Mouse (Mus musculus) limb, embryonic 14.5 days (tissue): ENCODE measurements around the gene Gprin1. TPM values are rescaled to one million over a fixed set of nuclear protein-coding genes. Genes with fewer than 3 reads are reported as not detected.

Experiments used
- ATAC-seq: fragments of 200-750 bp; cut with Nextera tagmentation; 2 replicates; pipeline ENCODE4 v1.8.0; 2017; ENCODE audit warnings: low read depth, moderate number of reproducible peaks, moderate TSS enrichment; ENCODE audit not compliant: low FRiP score
- DNase-seq: peaks from one replicate; pipeline ENCODE4 v3.0.0-alpha.2; 2015; ENCODE audit warnings: low spot score
- H3K27ac ChIP-seq: fragments of 300-500 bp; sonication (generic); replicated peaks from 2 replicates; pipeline ENCODE4 v1.5.1; 2014; ENCODE audit warnings: low read depth, mild to moderate bottlenecking, low read length, moderate library complexity, mixed read lengths
- H3K27me3 ChIP-seq: fragments of 300-500 bp; sonication (generic); 2 replicates; pipeline ENCODE4 v1.6.1; 2014; ENCODE audit warnings: low read length, mixed read lengths; ENCODE audit not compliant: control insufficient read depth, insufficient read depth
- H3K36me3 ChIP-seq: fragments of 300-500 bp; sonication (generic); 2 replicates; pipeline ENCODE4 v1.6.1; 2014; ENCODE audit warnings: mild to moderate bottlenecking, low read length, moderate library complexity, mixed read lengths; ENCODE audit not compliant: control insufficient read depth, insufficient read depth
- H3K4me1 ChIP-seq: fragments of 300-500 bp; sonication (generic); 2 replicates; pipeline ENCODE4 v1.6.1; 2014; ENCODE audit warnings: antibody characterized with exemption, low read length, mixed read lengths; ENCODE audit not compliant: control insufficient read depth, insufficient read depth
- H3K4me2 ChIP-seq: fragments of 300-500 bp; sonication (generic); replicated peaks from 2 replicates; pipeline ENCODE4 v1.6.1; 2014; ENCODE audit warnings: low read depth, mild to moderate bottlenecking, low read length, moderate library complexity; ENCODE audit not compliant: severe bottlenecking
- H3K4me3 ChIP-seq: fragments of 300-500 bp; sonication (generic); replicated peaks from 2 replicates; pipeline ENCODE4 v1.5.1; 2014; ENCODE audit warnings: low read length
- H3K9ac ChIP-seq: fragments of 300-500 bp; sonication (generic); 2 replicates; pipeline ENCODE4 v1.6.1; 2014; ENCODE audit warnings: mild to moderate bottlenecking, low read depth, low read length, moderate library complexity; ENCODE audit not compliant: severe bottlenecking
- H3K9me3 ChIP-seq: fragments of 300-500 bp; sonication (generic); 2 replicates; pipeline ENCODE4 v1.6.1; 2016; ENCODE audit warnings: low read length; ENCODE audit not compliant: control insufficient read depth
- POLR2A ChIP-seq: fragments of 200-500 bp; IDR thresholded peaks from 2 replicates; pipeline ENCODE4 v1.8.0; 2012; ENCODE audit warnings: inconsistent platforms, mild to moderate bottlenecking, moderate library complexity, borderline replicate concordance; ENCODE audit not compliant: insufficient read depth, insufficient read length; ENCODE audit errors: extremely low read depth
- WGBS: fragments of 180-500 bp; shearing (Covaris S2); extraction: QIAGEN DNeasy Blood & Tissue Kit; methylation state at CpG from one replicate; pipeline ENCODE4 v1.1.7; 2014; 5-methylcytosine and 5-hydroxymethylcytosine counted together
- polyA plus RNA-seq, 2 experiments: library from polyadenylated mRNA; depleted of rRNA in 1 of 2; stranded (reverse) in 1 of 2; unstranded in 1 of 2; fragments of >200 nt; fragmentation: Nextera tagmentation in 1 of 2; extraction: Ambion mirVana in 1 of 2; gene quantifications; 2 replicates each; pipeline versions ENCODE4 v1.2.1 to v1.2.3; 2012 to 2014

Gprin1 gene
- polyA plus RNA-seq, 2 experiments = 0.67 to 0.87 TPM

DNA sequence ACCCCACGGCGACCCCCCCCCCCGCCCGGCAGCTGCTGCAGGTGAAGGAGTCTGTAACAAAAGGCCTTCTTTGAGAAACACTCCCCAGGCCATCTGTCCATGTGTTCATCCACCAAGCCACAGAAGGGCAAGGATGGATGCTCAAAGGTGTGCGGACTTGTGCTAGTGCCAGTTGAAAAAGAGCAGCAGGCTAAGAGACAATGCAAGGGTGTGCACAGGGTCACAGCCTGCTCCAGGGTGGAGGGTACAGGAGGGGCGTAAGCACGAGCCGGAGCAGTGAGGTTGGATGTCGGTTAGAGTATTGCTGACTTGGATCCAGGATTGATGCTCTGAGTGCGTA is 983 bp downstream of the Gprin1 start:
- Histone ChIP-seq H3K4me2 (peak overlapping the region; percentile 86; the same call in 1 of the 2 replicates), H3K27ac (no peak overlapping the region), H3K4me3 (0 out of 2 replicates have a peak overlapping the region, but pooled peaks have one; percentile 45), H3K4me1 (peaks cover 4% of the 10 kb centered on the region; the same call in 1 of the 2 replicates), H3K9ac (no peak overlapping the region), H3K27me3 (peaks cover 26% of the 10 kb centered on the region), H3K9me3 (no peaks in the 10 kb centered on the region), H3K36me3 (no peaks in the 10 kb centered on the region)
- DNase-seq (no peak), ATAC-seq (no peak)
- no peak for TF ChIP-seq POLR2A
- 60% methylated on average over 10 of the region's 10 CpGs for WGBS

DNA sequence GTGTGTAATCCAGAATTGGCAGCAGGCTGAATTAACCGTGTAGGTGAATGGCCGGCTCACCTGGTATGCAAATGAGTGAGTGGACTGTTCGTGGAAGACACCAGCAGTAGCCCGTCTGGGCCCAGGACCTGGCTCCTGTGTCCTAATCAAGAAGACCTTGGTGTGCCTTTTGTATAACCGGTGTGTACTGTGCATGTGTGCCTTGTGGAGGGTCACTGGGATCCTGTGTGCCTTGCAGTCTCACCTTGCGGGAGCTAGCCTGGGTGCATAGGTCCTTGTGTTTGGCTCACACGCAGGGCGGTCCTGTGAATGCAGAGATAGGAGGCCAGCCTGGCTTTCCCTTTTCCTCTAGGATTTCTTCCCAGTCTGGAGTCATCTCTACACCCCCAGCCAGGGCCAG is 1.5 kb downstream of the Gprin1 start:
- H3K4me3 ChIP-seq = no peak overlapping the region
- no peaks in the 10 kb centered on the region for H3K9me3 ChIP-seq
- ATAC-seq (no peak), DNase-seq (no peak)
- no peaks in the 10 kb centered on the region for H3K36me3 ChIP-seq
- WGBS = 81% methylated on average over 8 of the region's 8 CpGs
- peaks cover 26% of the 10 kb centered on the region for H3K27me3 ChIP-seq
- TF ChIP-seq POLR2A = no peak
- peaks cover 4% of the 10 kb centered on the region; the same call in 1 of the 2 replicates for H3K4me1 ChIP-seq
- no peak overlapping the region for H3K9ac ChIP-seq
- H3K27ac ChIP-seq = no peak overlapping the region
- H3K4me2 ChIP-seq = no peak overlapping the region

DNA sequence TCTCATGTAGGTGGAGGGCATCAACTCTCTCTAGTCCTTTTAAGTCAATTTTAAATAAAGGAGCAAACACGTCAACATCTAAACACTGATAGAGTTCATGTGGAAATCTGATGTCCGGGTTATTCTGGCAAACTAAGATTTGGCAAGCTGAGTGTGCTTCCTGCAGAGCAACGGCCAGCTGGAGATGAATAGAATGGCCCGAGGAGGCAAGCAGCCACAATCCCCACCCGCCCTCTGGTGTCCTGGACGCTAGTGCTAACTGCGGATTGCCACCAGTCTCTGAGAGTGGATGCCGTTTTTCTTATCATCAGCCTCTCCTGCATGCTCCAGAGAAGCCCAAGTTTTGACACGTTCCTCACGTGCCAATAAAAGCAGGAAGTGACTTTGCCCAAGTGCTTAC is 2.8 kb downstream of the Gprin1 start:
- peaks cover 4% of the 10 kb centered on the region; the same call in 1 of the 2 replicates for H3K4me1 ChIP-seq
- H3K27me3 ChIP-seq = peaks cover 26% of the 10 kb centered on the region
- no peak overlapping the region for H3K9ac ChIP-seq
- no peak overlapping the region for H3K27ac ChIP-seq
- no peak for DNase-seq
- no peak for ATAC-seq
- H3K9me3 ChIP-seq = no peaks in the 10 kb centered on the region
- TF ChIP-seq POLR2A = no peak
- WGBS = 57% methylated on average over 10 of the region's 10 CpGs
- no peak overlapping the region for H3K4me3 ChIP-seq
- H3K4me2 ChIP-seq = no peak overlapping the region
- no peaks in the 10 kb centered on the region for H3K36me3 ChIP-seq

DNA sequence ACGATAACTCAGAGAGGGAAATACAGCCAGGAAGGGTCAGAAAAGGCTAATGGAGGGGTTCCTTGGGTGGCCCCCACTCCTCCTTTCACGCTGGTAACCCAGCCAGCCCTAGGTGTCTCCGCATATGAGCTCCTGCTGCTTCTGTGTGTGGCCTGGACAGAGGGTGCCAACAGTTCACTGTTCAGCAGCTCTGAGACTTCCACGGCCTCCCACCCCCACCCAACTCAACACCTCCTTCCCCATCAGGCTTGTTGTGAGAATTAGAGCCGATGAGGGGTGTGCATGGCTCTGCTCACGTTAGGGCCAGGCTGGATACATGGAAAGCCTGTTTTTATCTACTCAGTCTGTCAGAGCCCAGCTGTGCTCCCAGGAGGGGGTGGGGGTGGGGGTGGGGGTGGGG is 3.6 kb downstream of the Gprin1 start:
- Histone ChIP-seq H3K27me3 (peaks cover 26% of the 10 kb centered on the region), H3K4me2 (no peak overlapping the region), H3K27ac (no peak overlapping the region), H3K4me3 (no peak overlapping the region), H3K36me3 (no peaks in the 10 kb centered on the region), H3K4me1 (peaks cover 4% of the 10 kb centered on the region; the same call in 1 of the 2 replicates), H3K9ac (no peak overlapping the region), H3K9me3 (no peaks in the 10 kb centered on the region)
- no peak for TF ChIP-seq POLR2A
- 45% methylated on average over 6 of the region's 6 CpGs for WGBS
- DNase-seq (no peak), ATAC-seq (no peak)

DNA sequence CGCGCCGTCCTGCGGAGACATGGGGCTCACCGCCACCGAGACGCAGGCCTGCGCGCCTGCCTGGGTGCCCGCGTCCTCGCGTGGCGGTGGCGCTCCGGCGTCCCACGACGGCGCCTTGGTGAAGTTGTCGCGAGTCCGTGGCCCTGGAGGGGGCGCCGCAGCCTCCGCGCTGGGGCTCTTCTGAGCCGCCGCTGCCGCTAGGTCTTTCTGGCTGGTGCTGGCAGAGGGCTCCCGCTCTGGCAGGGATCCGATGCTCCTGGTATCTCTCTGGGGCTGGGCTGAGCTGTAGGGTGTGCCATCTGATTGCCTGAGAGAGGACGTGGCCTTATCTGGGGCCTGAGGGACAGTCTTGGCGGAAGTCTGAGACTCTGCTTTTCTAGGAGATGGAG is 11.5 kb downstream of the Gprin1 start:
- no peaks in the 10 kb centered on the region for H3K9me3 ChIP-seq
- peaks cover 47% of the 10 kb centered on the region for H3K27me3 ChIP-seq
- peak overlapping the region; percentile 57 for H3K4me2 ChIP-seq
- H3K4me3 ChIP-seq = peak overlapping the region; percentile 44
- H3K36me3 ChIP-seq = no peaks in the 10 kb centered on the region
- H3K4me1 ChIP-seq = peaks cover 2% of the 10 kb centered on the region; the same call in 1 of the 2 replicates
- no peak for ATAC-seq
- DNase-seq = no peak
- H3K9ac ChIP-seq = no peak overlapping the region; the same call in 1 of the 2 replicates
- WGBS = 14% methylated on average over 14 of the region's 34 CpGs
- H3K27ac ChIP-seq = no peak overlapping the region
- TF ChIP-seq POLR2A = no peak
